ENCODE assay signal across 22 mouse cellular contexts in genomic region chr17:6764227-6764593, GRCm38 (mm10). TPM values are rescaled to one million over a fixed set of nuclear protein-coding genes. Genes with fewer than 3 reads are reported as not detected.
A peak's percentile ranks its signal among the peaks of the same experiment; 100 is the strongest.
DNase-seq lines count a peak whose midpoint lies in the region; ATAC-seq lines count a peak whose summit lies in the region.
"Had no signal": no experiment of that assay in that cellular context is flagged by ENCODE, and none has a peak within 500 bp of the region (broad histone marks: within the 10 kb centered on the region; RNA-seq: fewer than 3 reads in every experiment).

No protein-coding gene starts in this region.

- H3K9me3 ChIP-seq in forebrain, embryonic 14.5 days (replicated peaks; ENCODE audit: control insufficient read depth, low read length) = no peaks in the 10 kb centered on the region
- H3K9me3 ChIP-seq in forebrain, embryonic 16.5 days (ENCODE audit: control insufficient read depth, low read length) = no peaks in the 10 kb centered on the region
- H3K9me3 ChIP-seq in hindbrain, embryonic 10.5 days = no peaks in the 10 kb centered on the region
- H3K9me3 ChIP-seq in hindbrain, embryonic 16.5 days (ENCODE audit: control insufficient read depth, low read length) = no peaks in the 10 kb centered on the region
- no peaks in the 10 kb centered on the region for H3K9me3 ChIP-seq in midbrain, embryonic 10.5 days (replicated peaks)
- no peaks in the 10 kb centered on the region for H3K9me3 ChIP-seq in midbrain, embryonic 14.5 days (ENCODE audit: control insufficient read depth, low read length)
- H3K9me3 ChIP-seq in neural tube, embryonic 15.5 days (replicated peaks) = no peaks in the 10 kb centered on the region
- H3K9me3 ChIP-seq: embryonic facial prominence, embryonic 12.5 days; hindbrain, embryonic 15.5 days; limb, embryonic 12.5 days had no signal

- no peak overlapping the region for H3K9ac ChIP-seq in forebrain, embryonic 14.5 days (ENCODE audit: low read length)
- no peak overlapping the region for H3K9ac ChIP-seq in forebrain, embryonic 16.5 days (replicated peaks; ENCODE audit: low read depth, low read length)
- no peak overlapping the region for H3K9ac ChIP-seq in hindbrain, embryonic 16.5 days (ENCODE audit: low read depth, low read length)
- no peak overlapping the region for H3K9ac ChIP-seq in midbrain, embryonic 14.5 days (replicated peaks; ENCODE audit: low read length)
- H3K9ac ChIP-seq in neural tube, embryonic 15.5 days (replicated peaks) = no peak overlapping the region
- H3K9ac ChIP-seq: embryonic facial prominence, embryonic 12.5 days; hindbrain, embryonic 15.5 days; limb, embryonic 12.5 days had no signal

- H3K27ac ChIP-seq in forebrain, embryonic 14.5 days (ENCODE audit: low read depth, low read length) = peak overlapping the region; percentile 36; the same call in 1 of the 2 replicates
- H3K27ac ChIP-seq in forebrain, embryonic 16.5 days (ENCODE audit: low read length) = no peak overlapping the region
- peak overlapping the region; percentile 69 for H3K27ac ChIP-seq in hindbrain, embryonic 10.5 days
- H3K27ac ChIP-seq in hindbrain, embryonic 16.5 days (ENCODE audit: low read depth, low read length) = no peak overlapping the region
- peak overlapping the region; percentile 66; the same call in 1 of the 2 replicates for H3K27ac ChIP-seq in midbrain, embryonic 10.5 days (replicated peaks)
- H3K27ac ChIP-seq in midbrain, embryonic 14.5 days (replicated peaks; ENCODE audit: low read depth, low read length) = no peak overlapping the region
- H3K27ac ChIP-seq in neural tube, embryonic 15.5 days (replicated peaks) = no peak overlapping the region
- H3K27ac ChIP-seq: embryonic facial prominence, embryonic 12.5 days; hindbrain, embryonic 15.5 days; left cerebral cortex, adult 2 months; limb, embryonic 12.5 days had no signal

- WGBS in forebrain, embryonic 14.5 days = 66% methylated on average over 7 of the region's 7 CpGs
- 65% methylated on average over 7 of the region's 7 CpGs for WGBS in forebrain, embryonic 16.5 days
- 55% methylated on average over 7 of the region's 7 CpGs for WGBS in hindbrain, embryonic 10.5 days
- 68% methylated on average over 7 of the region's 7 CpGs for WGBS in hindbrain, embryonic 16.5 days
- 64% methylated on average over 7 of the region's 7 CpGs for WGBS in midbrain, embryonic 10.5 days
- WGBS in midbrain, embryonic 14.5 days = 60% methylated on average over 7 of the region's 7 CpGs
- 67% methylated on average over 7 of the region's 7 CpGs for WGBS in neural tube, embryonic 15.5 days

- H3K36me3 ChIP-seq in forebrain, embryonic 14.5 days (ENCODE audit: control insufficient read depth, insufficient read depth, low read length) = no peaks in the 10 kb centered on the region
- H3K36me3 ChIP-seq in forebrain, embryonic 16.5 days (ENCODE audit: control insufficient read depth, insufficient read depth) = no peaks in the 10 kb centered on the region
- H3K36me3 ChIP-seq in hindbrain, embryonic 10.5 days = no peaks in the 10 kb centered on the region
- H3K36me3 ChIP-seq in hindbrain, embryonic 16.5 days (ENCODE audit: control insufficient read depth, insufficient read depth, low read length) = no peaks in the 10 kb centered on the region
- no peaks in the 10 kb centered on the region for H3K36me3 ChIP-seq in midbrain, embryonic 10.5 days
- no peaks in the 10 kb centered on the region for H3K36me3 ChIP-seq in midbrain, embryonic 14.5 days (ENCODE audit: control insufficient read depth, insufficient read depth, low read length)
- H3K36me3 ChIP-seq in neural tube, embryonic 15.5 days = no peaks in the 10 kb centered on the region
- H3K36me3 ChIP-seq: embryonic facial prominence, embryonic 12.5 days; hindbrain, embryonic 15.5 days; limb, embryonic 12.5 days had no signal

- H3K4me3 ChIP-seq in forebrain, embryonic 14.5 days (ENCODE audit: low read depth, low read length) = no peak overlapping the region
- no peak overlapping the region for H3K4me3 ChIP-seq in forebrain, embryonic 16.5 days (replicated peaks; ENCODE audit: low read length)
- H3K4me3 ChIP-seq in hindbrain, embryonic 10.5 days = no peak overlapping the region
- no peak overlapping the region for H3K4me3 ChIP-seq in hindbrain, embryonic 16.5 days (ENCODE audit: low read length)
- no peak overlapping the region for H3K4me3 ChIP-seq in midbrain, embryonic 10.5 days
- no peak overlapping the region for H3K4me3 ChIP-seq in midbrain, embryonic 14.5 days (replicated peaks; ENCODE audit: low read depth, low read length)
- no peak overlapping the region for H3K4me3 ChIP-seq in neural tube, embryonic 15.5 days (replicated peaks)
- H3K4me3 ChIP-seq: embryonic facial prominence, embryonic 12.5 days; hindbrain, embryonic 15.5 days; left cerebral cortex, adult 2 months; limb, embryonic 12.5 days had no signal

- no peak; the same call in 1 of the 2 replicates for ATAC-seq in forebrain, embryonic 14.5 days
- no peak for ATAC-seq in forebrain, embryonic 16.5 days
- no peak for ATAC-seq in hindbrain, embryonic 16.5 days
- no peak for ATAC-seq in midbrain, embryonic 14.5 days (ENCODE audit: low FRiP score, low TSS enrichment)
- ATAC-seq in megakaryocyte progenitor cell, adult 5-6 weeks (replicated peaks; ENCODE audit: poor library complexity) = 0 out of 2 replicates have a peak, but pooled peaks have one; percentile 13
- no peak for ATAC-seq in neural tube, embryonic 15.5 days (ENCODE audit: low FRiP score)

- peaks cover 23% of the 10 kb centered on the region for H3K4me1 ChIP-seq in forebrain, embryonic 14.5 days (ENCODE audit: control insufficient read depth, insufficient read depth, low read length)
- peaks cover 33% of the 10 kb centered on the region for H3K4me1 ChIP-seq in forebrain, embryonic 16.5 days (replicated peaks; ENCODE audit: control insufficient read depth, insufficient read depth, low read length)
- peaks cover 71% of the 10 kb centered on the region for H3K4me1 ChIP-seq in hindbrain, embryonic 10.5 days (replicated peaks)
- no peaks in the 10 kb centered on the region; the same call in 1 of the 2 replicates for H3K4me1 ChIP-seq in hindbrain, embryonic 16.5 days (ENCODE audit: control insufficient read depth, insufficient read depth, low read depth, low read length)
- H3K4me1 ChIP-seq in midbrain, embryonic 10.5 days = peaks cover 72% of the 10 kb centered on the region
- peaks cover 23% of the 10 kb centered on the region for H3K4me1 ChIP-seq in midbrain, embryonic 14.5 days (ENCODE audit: control insufficient read depth, insufficient read depth, low read length)
- H3K4me1 ChIP-seq in neural tube, embryonic 15.5 days = peaks cover 25% of the 10 kb centered on the region

- no peaks in the 10 kb centered on the region for H3K27me3 ChIP-seq in forebrain, embryonic 14.5 days (replicated peaks; ENCODE audit: control insufficient read depth, insufficient read depth, low read length)
- no peaks in the 10 kb centered on the region for H3K27me3 ChIP-seq in forebrain, embryonic 16.5 days (replicated peaks; ENCODE audit: control insufficient read depth, insufficient read depth, low read length)
- H3K27me3 ChIP-seq in hindbrain, embryonic 10.5 days (ENCODE audit: insufficient read depth, poor library complexity, severe bottlenecking) = no peaks in the 10 kb centered on the region
- no peaks in the 10 kb centered on the region for H3K27me3 ChIP-seq in hindbrain, embryonic 16.5 days (replicated peaks; ENCODE audit: control insufficient read depth, insufficient read depth, low read length)
- H3K27me3 ChIP-seq in midbrain, embryonic 10.5 days (ENCODE audit: low read depth, poor library complexity, severe bottlenecking) = peaks cover 3% of the 10 kb centered on the region; the same call in 1 of the 2 replicates
- H3K27me3 ChIP-seq in midbrain, embryonic 14.5 days (ENCODE audit: control insufficient read depth, insufficient read depth, low read length) = no peaks in the 10 kb centered on the region
- H3K27me3 ChIP-seq in neural tube, embryonic 15.5 days (replicated peaks) = no peaks in the 10 kb centered on the region
- H3K27me3 ChIP-seq: embryonic facial prominence, embryonic 12.5 days; hindbrain, embryonic 15.5 days; limb, embryonic 12.5 days had no signal

- no peak overlapping the region for H3K4me2 ChIP-seq in forebrain, embryonic 14.5 days (ENCODE audit: low read length)
- no peak overlapping the region for H3K4me2 ChIP-seq in forebrain, embryonic 16.5 days (ENCODE audit: low read length)
- H3K4me2 ChIP-seq in hindbrain, embryonic 16.5 days (ENCODE audit: low read length) = no peak overlapping the region
- H3K4me2 ChIP-seq in midbrain, embryonic 14.5 days (ENCODE audit: low read length) = no peak overlapping the region
- H3K4me2 ChIP-seq in neural tube, embryonic 15.5 days = no peak overlapping the region
- H3K4me2 ChIP-seq: embryonic facial prominence, embryonic 12.5 days; heart, embryonic 11.5 days; hindbrain, embryonic 15.5 days; limb, embryonic 12.5 days had no signal

- DNase-seq in forebrain, embryonic 14.5 days (ENCODE audit: low spot score) = no peak
- DNase-seq in hindbrain, embryonic 10.5 days (ENCODE audit: low spot score) = no peak
- DNase-seq in midbrain, embryonic 10.5 days (ENCODE audit: low spot score) = no peak
- no peak for DNase-seq in midbrain, embryonic 14.5 days
- DNase-seq: cerebellum, adult 11 months; cerebellum, adult 9-10 months; embryo, embryonic 11 days; heart, postnatal 10 days; kidney, postnatal 10 days; lung, postnatal 4 days; retina, postnatal 1 day; right cerebral cortex, postnatal 14 days; thymus, postnatal 4 days had no signal

RNA-seq across cellular contexts. Expression of gene Ezr, which starts 18.4 kb away (rescaled TPM):
- polyA plus RNA-seq in forebrain, embryonic 14.5 days (2014; fragmentation: Nextera tagmentation; extraction: Ambion mirVana) = 94.0 and 101 TPM in 2 replicates
- 100 and 127 TPM in 2 replicates for polyA plus RNA-seq in forebrain, embryonic 16.5 days (2015; fragmentation: Nextera tagmentation; extraction: Ambion mirVana)
- 85.2 and 99.4 TPM in 2 replicates for polyA plus RNA-seq in hindbrain, embryonic 10.5 days (2016; fragmentation: Nextera tagmentation; extraction: Ambion mirVana)
- 69.9 and 73.3 TPM in 2 replicates for polyA plus RNA-seq in hindbrain, embryonic 16.5 days (2015; fragmentation: Nextera tagmentation; extraction: Ambion mirVana)
- 54.9 and 56.7 TPM in 2 replicates for polyA plus RNA-seq in midbrain, embryonic 10.5 days (2016; fragmentation: Nextera tagmentation; extraction: Ambion mirVana)
- polyA plus RNA-seq in midbrain, embryonic 14.5 days (2014; fragmentation: Nextera tagmentation; extraction: Ambion mirVana) = 20.8 and 27.8 TPM in 2 replicates
- total RNA-seq in megakaryocyte progenitor cell, adult 5-6 weeks (2015) = 43.8 and 45.3 TPM in 2 replicates
- 118 and 129 TPM in 2 replicates for total RNA-seq in megakaryocyte progenitor cell, adult 5-6 weeks (2017)
- 48.0 and 90.3 TPM in 2 replicates for polyA plus RNA-seq in neural tube, embryonic 15.5 days (2015; fragmentation: Nextera tagmentation; extraction: Ambion mirVana)

Comparison
In these comparisons a context has a peak if more than half of its experiments do, and no peak if none do; other contexts are left out.
1. H3K27ac ChIP-seq: peak in forebrain, embryonic 14.5 days (single experiment), hindbrain, embryonic 10.5 days (single experiment) and midbrain, embryonic 10.5 days (single experiment); none in forebrain, embryonic 16.5 days (single experiment), hindbrain, embryonic 16.5 days (single experiment), midbrain, embryonic 14.5 days (single experiment) and neural tube, embryonic 15.5 days (single experiment).